Mouse (Mus musculus) cortical plate, adult 2 months (tissue): ENCODE measurements around the gene Ccdc106. TPM values are rescaled to one million over a fixed set of nuclear protein-coding genes. Genes with fewer than 3 reads are reported as not detected.

ENCODE experiments used
- H3K27ac ChIP-seq: fragments of 200-500 bp; 2 replicates; pipeline ENCODE4 v1.5.1; 2012; ENCODE audit warnings: low read length, control low read depth, inconsistent platforms; ENCODE audit not compliant: insufficient read depth
- H3K4me1 ChIP-seq: fragments of 200-500 bp; 2 replicates; pipeline ENCODE4 v1.6.1; 2011; ENCODE audit warnings: low read length; ENCODE audit not compliant: control insufficient read depth, insufficient read depth
- H3K4me3 ChIP-seq: fragments of 200-500 bp; 2 replicates; pipeline ENCODE4 v1.5.1; 2011; ENCODE audit warnings: mild to moderate bottlenecking, low read length, control low read depth; ENCODE audit not compliant: insufficient read depth
- CTCF ChIP-seq: fragments of 200-500 bp; IDR thresholded peaks from 2 replicates; pipeline ENCODE4 v1.5.1; 2011; ENCODE audit warnings: mild to moderate bottlenecking, control low read depth, low read length; ENCODE audit not compliant: insufficient read depth; ENCODE audit errors: extremely low read depth
- POLR2A ChIP-seq: fragments of 200-500 bp; IDR thresholded peaks from 2 replicates; pipeline ENCODE4 v1.6.1; 2011; ENCODE audit warnings: mild to moderate bottlenecking, low read length, control low read depth; ENCODE audit not compliant: insufficient read depth; ENCODE audit errors: extremely low read depth
- polyA plus RNA-seq: library from polyadenylated mRNA; depleted of rRNA; stranded (reverse); fragments of >200 nt; gene quantifications from 2 replicates; pipeline ENCODE4 v1.2.3, GENCODE M21; 2012; rRNA removed

Ccdc106 gene
- polyA plus RNA-seq = 68.6 and 70.2 TPM in 2 replicates

- Histone ChIP-seq H3K4me3 (peak within 1 kb of the TSS; percentile 39), H3K27ac (peak within 1 kb of the TSS; percentile 92), H3K4me1 (peaks cover 1% of the 10 kb centered on the region; the same call in 1 of the 2 replicates)
- no peak for TF ChIP-seq CTCF
- peak; percentile 66 for TF ChIP-seq POLR2A
Observed at GRCm38 (mm10) chr7:5020000-5020681, at the start of gene Ccdc106, which contains the start of gene Zfp865. Gene Ccdc106, plus strand, starts transcription at chr7:5020553. Gene Zfp865, plus strand, starts transcription at chr7:5020376.

- H3K4me1 ChIP-seq = no peaks in the 10 kb centered on the region
- H3K27ac ChIP-seq = no peak within 1 kb of the TSS
- TF ChIP-seq POLR2A (no peak), CTCF (no peak)
- H3K4me3 ChIP-seq = no peak within 1 kb of the TSS
Observed at GRCm38 (mm10) chr7:4971068-4971467, 49.3 kb upstream of the Ccdc106 start, which contains the start of gene Sbk3. Gene Sbk3, minus strand, starts transcription at chr7:4971168.

- no peak overlapping the region for H3K4me3 ChIP-seq
- no peak overlapping the region for H3K27ac ChIP-seq
- no peak for TF ChIP-seq POLR2A
- TF ChIP-seq CTCF = no peak
- no peaks in the 10 kb centered on the region for H3K4me1 ChIP-seq
Observed at GRCm38 (mm10) chr7:4971710-4972109, 48.6 kb upstream of the Ccdc106 start.

GRCm38 (mm10) chr7:4972321-4973047 lies 47.9 kb upstream of the Ccdc106 start:
- TF ChIP-seq CTCF = no peak
- no peak for TF ChIP-seq POLR2A
- Histone ChIP-seq H3K4me1 (no peaks in the 10 kb centered on the region), H3K4me3 (no peak overlapping the region), H3K27ac (no peak overlapping the region)

GRCm38 (mm10) chr7:4975455-4975854 lies 44.9 kb upstream of the Ccdc106 start:
- no peak for TF ChIP-seq POLR2A
- TF ChIP-seq CTCF = no peak
- H3K27ac ChIP-seq = no peak overlapping the region

GRCm38 (mm10) chr7:4976832-4977231 lies 43.5 kb upstream of the Ccdc106 start:
- Histone ChIP-seq H3K4me3 (no peak overlapping the region), H3K27ac (no peak overlapping the region), H3K4me1 (no peaks in the 10 kb centered on the region)
- no peak for TF ChIP-seq CTCF
- TF ChIP-seq POLR2A = no peak

More at GRCm38 (mm10) chr7:4975455-4975854, 44.9 kb upstream of the Ccdc106 start:
- Histone ChIP-seq H3K4me1 (no peaks in the 10 kb centered on the region), H3K4me3 (no peak overlapping the region)

- H3K27ac ChIP-seq = no peak overlapping the region
- TF ChIP-seq CTCF (no peak), POLR2A (no peak)
- no peaks in the 10 kb centered on the region for H3K4me1 ChIP-seq
- no peak overlapping the region for H3K4me3 ChIP-seq
Observed at GRCm38 (mm10) chr7:4988250-4988649, 32.1 kb upstream of the Ccdc106 start.

- TF ChIP-seq POLR2A (no peak), CTCF (no peak)
- Histone ChIP-seq H3K4me3 (no peak overlapping the region), H3K27ac (no peak overlapping the region), H3K4me1 (no peaks in the 10 kb centered on the region)
Observed at GRCm38 (mm10) chr7:4993347-4993998, 26.9 kb upstream of the Ccdc106 start.

- H3K4me1 ChIP-seq = no peaks in the 10 kb centered on the region
- no peak overlapping the region for H3K27ac ChIP-seq
- H3K4me3 ChIP-seq = no peak overlapping the region
- TF ChIP-seq POLR2A (no peak), CTCF (no peak)
Observed at GRCm38 (mm10) chr7:4993999-4994788, 26.2 kb upstream of the Ccdc106 start.
